Mouse (Mus musculus) embryonic fibroblast, embryonic 13.5 days (primary cell): ENCODE data around the gene Akap11.

ENCODE experiments used
- CTCF ChIP-seq: IDR thresholded peaks from 2 replicates; pipeline ENCODE4 v1.5.1; 2011; ENCODE audit warnings: mild to moderate bottlenecking, control low read depth, low read length, moderate library complexity, borderline replicate concordance; ENCODE audit not compliant: insufficient read depth
- POLR2A ChIP-seq: IDR thresholded peaks from 2 replicates; pipeline ENCODE4 v1.6.1; 2011; ENCODE audit warnings: low read depth, mild to moderate bottlenecking, control low read depth, low read length, moderate library complexity

- no peak for TF ChIP-seq CTCF
- TF ChIP-seq POLR2A: no peak
Measured at GRCm38 (mm10) chr14:78458705-78459104, 77.9 kb downstream of the Akap11 start.
